Mouse (Mus musculus): ENCODE results near the gene Mcee.

DNA sequence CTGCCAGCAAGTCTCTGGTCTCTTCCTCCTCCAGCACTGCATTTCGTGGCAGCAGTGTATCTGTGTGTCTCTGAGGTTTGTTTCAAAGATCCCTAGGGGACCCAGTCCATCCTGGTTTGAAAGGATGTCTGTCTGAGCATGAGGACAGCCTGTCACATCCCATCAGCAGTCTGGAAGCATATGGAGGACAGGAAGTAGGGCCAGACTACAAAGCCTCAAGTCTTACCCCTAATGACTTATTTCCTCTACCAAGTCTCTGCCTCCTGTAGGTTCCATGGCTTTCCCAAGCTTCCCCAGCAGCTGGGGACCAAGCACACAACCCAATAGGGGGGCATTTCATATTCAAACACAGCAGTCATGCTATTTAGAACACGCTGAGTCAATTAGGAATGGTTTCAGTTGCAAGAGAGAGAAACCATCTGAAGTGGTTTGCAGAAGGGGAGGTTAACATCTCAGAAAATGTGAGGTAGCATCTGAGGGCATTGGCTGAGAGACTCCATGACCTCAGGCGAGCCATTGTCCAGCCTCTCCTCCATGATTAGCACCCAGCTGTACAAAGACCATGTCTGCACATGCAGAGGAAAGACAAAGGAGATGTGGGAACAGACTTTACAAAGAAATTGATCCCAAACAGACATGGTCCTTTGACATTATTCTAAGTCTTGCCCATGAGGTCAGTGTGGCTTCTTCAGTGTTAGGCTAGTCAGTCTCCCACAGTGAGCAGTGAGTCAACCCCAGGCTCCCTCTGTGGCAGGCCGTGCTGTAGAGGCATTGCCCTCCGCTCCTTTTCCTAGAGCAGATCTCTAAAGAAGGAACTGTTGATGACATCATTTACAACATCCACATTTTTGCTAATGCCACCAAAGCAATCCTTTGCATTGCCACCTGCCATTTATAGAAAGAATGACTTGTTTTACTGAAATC lies 47.5 kb downstream of the Mcee start:
- TF ChIP-seq CTCF (IDR thresholded peaks at IDR 0.05; ENCODE audit: low read depth) (no peak), EP300 (IDR thresholded peaks at IDR 0.05; ENCODE audit: low read depth) (no peak)
